Mouse (Mus musculus) hindbrain, embryonic 15.5 days (tissue): ENCODE measurements around the gene Rtn4rl1. TPM values are rescaled to one million over a fixed set of nuclear protein-coding genes. Genes with fewer than 3 reads are reported as not detected.
"Not testable (repeated sequence)": the region's sequence is repeated elsewhere in the genome, so short reads cannot be mapped to it uniquely, and the experiment has no call there.

Source experiments
- ATAC-seq: fragments of 200-750 bp; cut with Nextera tagmentation; 2 replicates; pipeline ENCODE4 v1.8.0; 2017; ENCODE audit warnings: low read depth, moderate number of reproducible peaks, moderate TSS enrichment; ENCODE audit not compliant: low FRiP score
- H3K27ac ChIP-seq: fragments of 300-500 bp; sonication (generic); replicated peaks from 2 replicates; pipeline ENCODE4 v1.5.1; 2015; ENCODE audit warnings: mild to moderate bottlenecking, inconsistent platforms
- H3K27me3 ChIP-seq: fragments of 300-500 bp; sonication (generic); 2 replicates; pipeline ENCODE4 v1.6.1; 2015; ENCODE audit warnings: control low read depth, inconsistent platforms
- H3K36me3 ChIP-seq: fragments of 300-500 bp; sonication (generic); 2 replicates; pipeline ENCODE4 v1.6.1; 2015; ENCODE audit warnings: control low read depth, inconsistent platforms
- H3K4me1 ChIP-seq: fragments of 300-500 bp; sonication (generic); replicated peaks from 2 replicates; pipeline ENCODE4 v1.6.1; 2015; ENCODE audit warnings: control low read depth, inconsistent platforms
- H3K4me2 ChIP-seq: fragments of 300-500 bp; sonication (generic); 2 replicates; pipeline ENCODE4 v1.6.1; 2015; ENCODE audit warnings: moderate library complexity, mild to moderate bottlenecking, inconsistent platforms
- H3K4me3 ChIP-seq: fragments of 300-500 bp; sonication (generic); 2 replicates; pipeline ENCODE4 v1.5.1; 2015; ENCODE audit warnings: mild to moderate bottlenecking, inconsistent platforms
- H3K9ac ChIP-seq: fragments of 300-500 bp; sonication (generic); 2 replicates; pipeline ENCODE4 v1.6.1; 2015; ENCODE audit warnings: inconsistent platforms
- H3K9me3 ChIP-seq: fragments of 300-500 bp; sonication (generic); 2 replicates; pipeline ENCODE4 v1.6.1; 2016; ENCODE audit warnings: control low read depth, inconsistent platforms
- WGBS: fragments of 180-500 bp; shearing (Covaris S2); methylation state at CpG from one replicate; pipeline ENCODE4 v1.1.7; 2015; 5-methylcytosine and 5-hydroxymethylcytosine counted together
- polyA plus RNA-seq: library from polyadenylated mRNA; unstranded; fragments of >200 nt; fragmentation: Nextera tagmentation; extraction: Ambion mirVana; gene quantifications from 2 replicates; pipeline ENCODE4 v1.2.1, GENCODE M21; 2015

Rtn4rl1 gene
- polyA plus RNA-seq, 1 experiment from 2014 or later: 11.7 TPM

- H3K27me3 ChIP-seq: 0 out of 2 replicates have a peak, but pooled peaks cover 5% of the 10 kb centered on the region
- H3K36me3 ChIP-seq: no peaks in the 10 kb centered on the region
- H3K4me3 ChIP-seq: no peak overlapping the region
- H3K4me1 ChIP-seq: peaks cover 28% of the 10 kb centered on the region
- no peak overlapping the region for H3K9ac ChIP-seq
- no peaks in the 10 kb centered on the region for H3K9me3 ChIP-seq
- 85% methylated on average over 10 of the region's 10 CpGs for WGBS
- H3K4me2 ChIP-seq: no peak overlapping the region
- no peak overlapping the region for H3K27ac ChIP-seq
- no peak for ATAC-seq
Measured at GRCm38 (mm10) chr11:75287940-75288339, 94.4 kb downstream of the Rtn4rl1 start.

- ATAC-seq: no peak
- H3K4me1 ChIP-seq: peaks cover 32% of the 10 kb centered on the region
- WGBS: 85% methylated on average over 8 of the region's 8 CpGs
- no peak overlapping the region for H3K4me2 ChIP-seq
- no peak overlapping the region for H3K4me3 ChIP-seq
- no peaks in the 10 kb centered on the region for H3K9me3 ChIP-seq
- H3K36me3 ChIP-seq: no peaks in the 10 kb centered on the region
- H3K27ac ChIP-seq: no peak overlapping the region
- no peaks in the 10 kb centered on the region for H3K27me3 ChIP-seq
- H3K9ac ChIP-seq: no peak overlapping the region
Measured at GRCm38 (mm10) chr11:75288517-75288916, 94.9 kb downstream of the Rtn4rl1 start.

- 70% methylated on average over 2 of the region's 2 CpGs for WGBS
Measured at GRCm38 (mm10) chr11:75289120-75289519, 95.5 kb downstream of the Rtn4rl1 start.

GRCm38 (mm10) chr11:75290566-75291271 lies 97.1 kb downstream of the Rtn4rl1 start:
- Histone ChIP-seq H3K4me2 (no peak overlapping the region), H3K4me1 (peaks cover 46% of the 10 kb centered on the region), H3K9ac (no peak overlapping the region), H3K36me3 (no peaks in the 10 kb centered on the region), H3K4me3 (no peak overlapping the region), H3K9me3 (no peaks in the 10 kb centered on the region), H3K27me3 (no peaks in the 10 kb centered on the region), H3K27ac (peak overlapping the region; percentile 68)
- ATAC-seq: peak; percentile 71
- 14% methylated on average over 6 of the region's 6 CpGs for WGBS

More at GRCm38 (mm10) chr11:75289120-75289519, 95.5 kb downstream of the Rtn4rl1 start:
- Histone ChIP-seq H3K4me3 (no peak overlapping the region), H3K9me3 (no peaks in the 10 kb centered on the region), H3K27ac (no peak overlapping the region), H3K27me3 (no peaks in the 10 kb centered on the region), H3K9ac (no peak overlapping the region), H3K4me2 (no peak overlapping the region), H3K4me1 (peaks cover 38% of the 10 kb centered on the region), H3K36me3 (no peaks in the 10 kb centered on the region)
- no peak for ATAC-seq

- WGBS: 20% methylated on average over 25 of the region's 25 CpGs
- no peaks in the 10 kb centered on the region for H3K36me3 ChIP-seq
Measured at GRCm38 (mm10) chr11:75291389-75292215, 98.0 kb downstream of the Rtn4rl1 start.

GRCm38 (mm10) chr11:75292281-75292680 lies 98.7 kb downstream of the Rtn4rl1 start:
- Histone ChIP-seq H3K9ac (no peak overlapping the region), H3K36me3 (no peaks in the 10 kb centered on the region), H3K27ac (peak overlapping the region; percentile 68), H3K4me3 (no peak overlapping the region), H3K4me1 (peaks cover 46% of the 10 kb centered on the region), H3K4me2 (0 out of 2 replicates have a peak overlapping the region, but pooled peaks have one; percentile 35), H3K9me3 (no peaks in the 10 kb centered on the region), H3K27me3 (no peaks in the 10 kb centered on the region)
- ATAC-seq: peak; percentile 54; the same call in 1 of the 2 replicates
- 62% methylated on average over 7 of the region's 7 CpGs for WGBS

More at GRCm38 (mm10) chr11:75291389-75292215, 98.0 kb downstream of the Rtn4rl1 start:
- Histone ChIP-seq H3K9ac (no peak overlapping the region), H3K9me3 (no peaks in the 10 kb centered on the region), H3K4me2 (peak overlapping the region; percentile 35), H3K27ac (peak overlapping the region; percentile 68), H3K4me3 (no peak overlapping the region), H3K4me1 (peaks cover 46% of the 10 kb centered on the region), H3K27me3 (no peaks in the 10 kb centered on the region)
- ATAC-seq: no peak

GRCm38 (mm10) chr11:75293852-75294361 lies 100.3 kb downstream of the Rtn4rl1 start:
- ATAC-seq: peak; percentile 28; the same call in 1 of the 2 replicates
- H3K27ac ChIP-seq: peak overlapping the region; percentile 72
- H3K4me1 ChIP-seq: peaks cover 46% of the 10 kb centered on the region
- no peak overlapping the region for H3K4me3 ChIP-seq
- WGBS: 41% methylated on average over 21 of the region's 21 CpGs
- H3K9ac ChIP-seq: no peak overlapping the region
- H3K9me3 ChIP-seq: no peaks in the 10 kb centered on the region
- H3K27me3 ChIP-seq: no peaks in the 10 kb centered on the region
- no peaks in the 10 kb centered on the region for H3K36me3 ChIP-seq
- H3K4me2 ChIP-seq: peak overlapping the region; percentile 35

GRCm38 (mm10) chr11:75294862-75295261 lies 101.3 kb downstream of the Rtn4rl1 start:
- H3K4me1 ChIP-seq: peaks cover 54% of the 10 kb centered on the region
- no peaks in the 10 kb centered on the region for H3K27me3 ChIP-seq
- H3K4me2 ChIP-seq: no peak overlapping the region
- no peaks in the 10 kb centered on the region for H3K36me3 ChIP-seq
- 72% methylated on average over 9 of the region's 9 CpGs for WGBS
- no peaks in the 10 kb centered on the region for H3K9me3 ChIP-seq
- no peak for ATAC-seq
- H3K4me3 ChIP-seq: no peak overlapping the region
- no peak overlapping the region for H3K27ac ChIP-seq
- H3K9ac ChIP-seq: no peak overlapping the region

- H3K9me3 ChIP-seq, H3K9ac ChIP-seq, H3K27ac ChIP-seq, H3K4me2 ChIP-seq, ATAC-seq, H3K4me3 ChIP-seq, H3K27me3 ChIP-seq, H3K36me3 ChIP-seq: not testable (repeated sequence)
- H3K4me1 ChIP-seq: peaks cover 54% of the 10 kb centered on the region
- 96% methylated on average over 4 of the region's 5 CpGs for WGBS
Measured at GRCm38 (mm10) chr11:75295534-75295933, 102.0 kb downstream of the Rtn4rl1 start.

GRCm38 (mm10) chr11:75296406-75297005 lies 102.9 kb downstream of the Rtn4rl1 start:
- H3K9ac ChIP-seq: no peak overlapping the region
- no peaks in the 10 kb centered on the region for H3K9me3 ChIP-seq
- no peak overlapping the region for H3K4me3 ChIP-seq
- H3K27ac ChIP-seq: no peak overlapping the region
- H3K36me3 ChIP-seq: no peaks in the 10 kb centered on the region
- H3K4me2 ChIP-seq: no peak overlapping the region
- H3K4me1 ChIP-seq: peaks cover 50% of the 10 kb centered on the region
- H3K27me3 ChIP-seq: no peaks in the 10 kb centered on the region
- no peak for ATAC-seq
- WGBS: 87% methylated on average over 9 of the region's 9 CpGs

- Histone ChIP-seq H3K4me1 (peaks cover 39% of the 10 kb centered on the region), H3K9ac (no peak overlapping the region), H3K4me2 (no peak overlapping the region), H3K27ac (no peak overlapping the region), H3K36me3 (no peaks in the 10 kb centered on the region), H3K4me3 (no peak overlapping the region), H3K27me3 (no peaks in the 10 kb centered on the region), H3K9me3 (no peaks in the 10 kb centered on the region)
- ATAC-seq: no peak
- 80% methylated on average over 9 of the region's 9 CpGs for WGBS
Measured at GRCm38 (mm10) chr11:75297631-75298030, 104.0 kb downstream of the Rtn4rl1 start.
